Mouse (Mus musculus) ovary, postnatal 10 days (tissue): ENCODE results near the gene Tapt1.

Experiments
- DNase-seq: peaks from one replicate; pipeline ENCODE4 v3.0.0; 2022; ENCODE audit warnings: low spot score

The Tapt1 gene

GRCm38 (mm10) chr5:44233933-44234332, 7.5 kb upstream of the Tapt1 start:
- no peak for DNase-seq

DNA sequence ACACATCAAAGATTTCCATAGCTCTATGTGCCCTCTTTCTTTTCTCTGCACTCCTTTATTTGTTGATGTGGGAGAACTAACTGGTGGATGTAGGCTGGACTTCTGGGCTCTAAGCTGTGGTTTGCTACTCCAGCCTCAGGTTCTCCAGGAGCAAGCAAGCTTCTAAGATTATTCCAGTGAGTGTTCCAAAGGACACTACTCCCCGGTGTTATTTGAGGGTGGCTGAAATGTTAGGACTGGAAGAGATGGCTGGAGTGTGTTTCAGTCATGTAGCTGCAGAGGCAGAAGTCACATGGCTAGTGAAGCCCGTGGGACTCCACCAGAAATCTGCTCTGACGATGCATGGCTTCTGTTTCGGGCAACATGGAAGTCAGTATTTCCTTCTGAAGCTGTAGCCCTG, 2.3 kb upstream of the Tapt1 start:
- no peak for DNase-seq

GRCm38 (mm10) chr5:44228323-44228722, 1.9 kb upstream of the Tapt1 start:
- DNase-seq, result no peak

- DNase-seq, result no peak
Observed at GRCm38 (mm10) chr5:44227462-44227840, 1.0 kb upstream of the Tapt1 start.

DNA sequence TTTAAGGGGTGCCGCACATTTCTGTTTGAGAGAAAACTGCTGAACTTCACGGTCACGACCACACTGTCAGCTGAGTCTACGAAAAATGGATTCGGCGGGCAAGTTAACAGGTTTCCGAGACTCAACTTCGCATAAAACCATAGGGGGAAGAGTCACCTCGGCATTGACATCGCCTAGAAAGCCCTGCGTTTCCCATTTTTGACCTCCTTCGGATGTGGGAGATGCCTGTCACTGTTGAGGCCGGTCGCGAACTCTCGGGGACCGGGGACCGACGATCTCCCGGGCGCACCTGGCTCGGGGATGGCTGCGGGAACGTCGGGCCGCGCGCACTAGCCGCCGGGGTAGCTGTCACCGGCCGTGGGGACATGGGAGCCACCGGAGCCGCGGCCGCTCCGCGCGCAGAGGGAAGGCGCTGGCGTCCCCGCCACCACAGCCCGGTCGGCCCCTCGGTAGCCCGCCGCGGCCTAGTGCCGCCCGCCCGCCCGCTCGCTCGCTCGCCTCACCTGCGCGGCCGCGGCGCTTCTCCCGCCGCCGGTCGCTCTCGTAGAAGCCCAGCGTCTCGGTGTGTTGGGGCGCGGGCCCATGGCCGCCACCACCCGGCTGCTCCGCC, 410 bp downstream of the Tapt1 start:
- DNase-seq, result peak; percentile 16

DNA sequence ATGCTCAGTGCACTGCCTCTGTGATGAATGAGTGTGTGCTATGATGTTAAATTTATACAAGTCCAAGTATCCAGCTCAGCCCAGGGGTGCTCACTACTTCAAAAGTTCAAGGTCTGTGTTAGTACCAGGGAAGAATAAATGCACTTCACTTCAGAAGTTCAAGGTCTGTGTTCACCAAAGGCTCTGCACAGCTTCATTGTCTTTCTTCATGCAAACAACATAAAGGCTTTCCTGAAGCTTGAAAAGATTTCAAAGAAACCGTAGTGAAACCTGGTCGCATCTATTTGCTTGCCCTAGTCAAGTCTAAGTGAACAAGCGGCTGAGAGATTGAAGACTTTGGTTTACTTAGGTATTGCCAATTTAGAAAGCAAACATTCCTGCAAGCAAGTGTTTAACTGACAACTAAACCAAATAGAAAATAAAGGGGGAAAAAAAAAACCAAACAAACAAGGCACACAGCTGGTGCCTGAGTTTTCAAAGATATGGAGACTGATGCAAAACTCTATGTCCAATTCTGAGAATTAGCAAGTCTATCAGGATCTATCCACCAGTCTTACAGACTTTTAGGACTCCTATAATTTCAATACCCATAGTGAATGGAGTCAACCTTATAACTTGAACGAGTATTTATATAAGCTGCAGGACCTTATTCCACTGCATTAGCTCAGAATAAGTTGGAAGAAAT, 1.4 kb downstream of the Tapt1 start:
- no peak for DNase-seq

DNA sequence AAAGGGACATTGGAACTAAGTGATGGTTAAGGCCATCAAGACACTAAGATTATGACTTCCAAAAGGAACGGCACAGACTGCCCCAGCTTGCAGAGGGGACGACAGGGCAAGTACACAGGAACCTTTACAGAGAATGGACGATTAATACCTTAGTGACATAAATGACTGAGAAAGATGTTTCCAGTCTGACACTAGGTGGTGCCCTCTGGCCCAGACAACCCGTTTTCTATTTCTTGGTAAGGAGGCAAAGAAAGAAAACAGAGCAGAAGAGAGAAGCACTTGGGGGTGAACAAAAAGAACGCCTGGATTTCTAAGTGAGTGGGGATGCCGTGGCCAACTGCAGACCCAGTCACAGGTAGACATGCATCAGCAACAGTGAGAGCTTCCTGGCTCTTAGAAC, 2.2 kb downstream of the Tapt1 start:
- no peak for DNase-seq

DNA sequence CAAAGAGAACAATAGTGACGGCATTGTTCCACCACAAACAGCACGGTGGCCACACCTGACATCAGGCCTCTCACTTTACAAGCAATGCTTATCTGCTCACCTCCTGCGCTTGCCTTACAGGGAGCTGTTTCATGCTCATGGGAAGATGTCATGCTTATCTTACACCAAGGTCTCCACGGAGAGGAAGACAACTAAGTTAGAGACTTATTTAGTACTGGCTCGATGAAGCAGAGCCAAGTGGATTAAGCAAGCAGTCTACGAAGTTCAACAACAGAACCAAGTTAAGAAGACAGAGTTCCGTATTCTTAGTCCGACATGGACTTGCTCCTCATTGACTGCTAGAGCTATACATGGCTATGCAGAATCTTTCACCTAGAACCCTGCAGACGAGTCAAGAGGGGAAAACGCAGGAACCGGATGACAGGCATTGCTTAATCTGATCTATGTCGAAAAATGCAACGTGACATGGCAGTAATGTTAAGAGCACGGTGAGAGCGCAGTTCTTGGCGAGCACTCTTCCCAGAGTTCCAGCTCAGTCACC, 3.0 kb downstream of the Tapt1 start:
- no peak for DNase-seq

DNA sequence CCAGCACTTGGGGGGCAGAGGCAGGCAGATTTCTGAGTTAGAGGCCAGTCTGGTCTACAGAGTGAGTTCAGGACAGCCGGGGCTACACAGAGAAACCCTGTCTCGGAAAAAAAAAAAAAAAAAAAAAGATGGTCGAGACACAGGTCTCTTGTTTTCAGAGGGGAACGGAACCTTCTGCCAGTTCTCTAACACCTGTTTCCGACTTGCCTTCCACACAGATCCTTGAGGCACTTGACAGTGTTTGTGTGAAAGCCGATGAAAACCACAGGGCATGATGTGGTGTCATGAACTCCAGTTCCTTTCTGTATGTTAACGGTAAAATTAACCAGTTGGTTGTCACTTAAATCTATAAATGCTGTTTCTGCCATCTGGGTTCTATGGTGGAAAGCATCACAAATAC, 6.0 kb downstream of the Tapt1 start:
- no peak for DNase-seq

- no peak for DNase-seq
Observed at GRCm38 (mm10) chr5:44219871-44220270, 6.6 kb downstream of the Tapt1 start.

DNA sequence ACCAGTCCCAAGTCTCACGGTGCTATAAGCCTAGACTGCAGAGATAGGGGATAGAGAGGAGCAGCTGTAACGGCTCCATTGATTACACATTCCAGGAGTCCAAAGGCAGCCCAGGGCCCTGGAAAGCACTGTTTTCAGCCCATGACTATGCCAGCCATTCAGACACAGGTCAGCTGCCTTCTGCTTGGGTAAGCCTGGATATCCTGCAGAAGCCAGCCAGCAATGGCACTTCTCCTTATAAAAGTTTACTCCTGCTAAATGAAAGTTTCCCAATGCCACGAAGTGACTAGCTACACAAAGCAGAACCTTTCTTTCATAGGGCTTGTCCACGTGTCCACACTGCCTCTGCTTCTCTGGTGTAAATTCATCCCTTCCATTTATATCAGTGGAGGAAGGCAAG, 7.9 kb downstream of the Tapt1 start:
- no peak for DNase-seq

- DNase-seq, result no peak
Observed at GRCm38 (mm10) chr5:44217685-44218041, 8.8 kb downstream of the Tapt1 start.

GRCm38 (mm10) chr5:44217041-44217684, 9.3 kb downstream of the Tapt1 start:
- no peak for DNase-seq

- DNase-seq, result no peak
Observed at GRCm38 (mm10) chr5:44215118-44215517, 11.3 kb downstream of the Tapt1 start.

- DNase-seq, result no peak
Observed at GRCm38 (mm10) chr5:44214025-44214424, 12.4 kb downstream of the Tapt1 start.

GRCm38 (mm10) chr5:44213391-44213790, 13.0 kb downstream of the Tapt1 start:
- DNase-seq, result no peak

DNA sequence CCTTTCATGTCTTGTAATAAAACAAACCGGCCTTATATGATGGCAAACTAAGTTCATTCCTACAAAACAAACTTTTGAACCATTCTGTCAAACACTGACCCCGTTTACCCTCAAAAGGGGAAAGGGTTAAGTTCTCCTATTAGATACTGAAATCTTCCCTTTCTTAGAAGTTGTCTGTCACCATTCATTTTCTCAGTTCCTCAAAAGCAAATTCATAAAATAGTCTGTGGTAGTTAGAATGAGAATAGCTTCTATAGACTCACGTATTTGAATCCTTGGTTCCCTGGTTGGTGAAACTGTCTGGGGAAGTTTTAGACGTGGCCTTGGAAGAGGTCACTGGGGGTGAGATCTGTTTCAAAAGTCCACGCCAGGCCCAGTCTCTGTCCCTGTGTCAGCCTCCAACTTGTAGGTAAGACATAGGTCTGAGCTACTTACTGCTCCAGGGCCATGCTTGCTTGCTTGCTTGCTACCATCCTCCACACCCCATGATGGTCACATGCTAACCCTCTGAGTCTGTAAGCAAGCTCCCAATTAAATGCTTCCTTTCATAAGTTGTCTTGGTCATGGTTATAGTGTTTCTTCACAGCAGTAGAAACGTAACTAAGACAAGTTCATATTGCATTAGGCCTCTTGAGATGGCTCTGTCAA, 14.5 kb downstream of the Tapt1 start:
- DNase-seq, result no peak

DNA sequence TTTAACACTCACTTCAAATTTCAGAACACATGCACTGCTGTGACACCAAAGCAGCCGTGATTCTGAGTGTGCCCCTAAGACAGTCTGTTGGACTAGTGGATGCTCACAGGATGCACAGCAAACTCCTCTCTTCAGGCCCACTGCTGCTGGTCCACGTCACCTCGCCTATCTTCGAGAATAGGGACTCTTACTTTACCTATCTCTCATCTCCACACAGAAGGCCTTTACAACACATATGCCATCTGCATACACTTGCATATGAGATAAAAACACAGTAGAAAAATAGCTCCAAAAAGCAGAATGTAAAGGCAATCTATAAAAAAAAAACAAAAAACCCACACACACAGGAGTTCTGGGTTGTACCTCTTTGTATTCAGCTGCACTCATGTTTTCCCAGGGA, 19.1 kb downstream of the Tapt1 start:
- no peak for DNase-seq

DNA sequence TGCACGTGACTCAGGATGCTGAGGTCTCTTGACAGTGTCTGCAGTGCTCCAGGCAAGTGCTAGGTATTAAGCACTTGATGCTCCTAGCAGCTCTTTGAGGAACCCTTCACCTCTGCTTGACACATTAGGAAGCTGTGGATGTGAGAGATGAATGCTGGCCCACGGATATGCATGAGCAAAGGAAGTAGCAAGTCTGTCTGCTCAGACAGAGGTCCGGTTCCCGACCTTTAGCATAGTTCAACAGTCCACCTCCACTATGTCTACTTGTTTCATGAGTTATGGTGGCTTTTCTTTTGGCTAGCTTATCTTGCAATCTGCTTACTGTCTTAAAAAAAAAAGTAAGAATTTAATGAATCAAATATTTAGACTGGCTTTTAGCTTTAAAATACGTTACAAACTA, 19.8 kb downstream of the Tapt1 start:
- DNase-seq, result no peak

GRCm38 (mm10) chr5:44203410-44203809, 23.0 kb downstream of the Tapt1 start:
- DNase-seq, result no peak

GRCm38 (mm10) chr5:44201665-44202064, 24.8 kb downstream of the Tapt1 start:
- no peak for DNase-seq

- DNase-seq, result no peak
Observed at GRCm38 (mm10) chr5:44199109-44199508, 27.3 kb downstream of the Tapt1 start.

DNA sequence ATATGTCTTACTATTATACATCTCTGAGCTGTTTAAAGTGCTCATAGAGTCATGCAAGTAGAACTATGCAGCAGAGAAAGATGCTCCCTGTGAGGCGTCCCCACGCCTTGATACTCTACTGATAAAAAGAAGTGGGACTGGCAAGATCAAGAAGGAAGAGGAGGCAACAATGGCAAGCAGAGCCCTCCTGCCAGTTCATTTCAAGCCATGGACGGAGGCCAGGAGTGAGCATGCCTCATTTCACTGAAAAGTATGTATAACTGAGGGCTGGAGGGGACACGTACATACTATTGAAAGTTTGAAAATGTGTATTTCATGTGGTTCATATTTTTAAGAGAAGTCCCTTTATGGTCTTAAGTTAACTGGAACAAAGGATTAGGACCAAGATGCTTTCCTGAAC, 28.0 kb downstream of the Tapt1 start:
- DNase-seq, result no peak
